Mouse (Mus musculus) urinary bladder, postnatal 4 days (tissue): Measurements from ENCODE around the gene Irak1.
A peak's percentile ranks its signal among the peaks of the same experiment; 100 is the strongest.

Experiments used
- DNase-seq, 2 experiments: peaks; one replicate each; pipeline ENCODE4 v3.0.0; 2021 to 2022; ENCODE audit warnings: low spot score in 2 of 2

The Irak1 gene

GRCm38 (mm10) chrX:74023188-74024049 lies at the start of gene Irak1:
TSS of gene Irak1 (minus strand) at chrX:74023918.
- peak; percentile 79 to 80 for DNase-seq

- DNase-seq = no peak
Observed at GRCm38 (mm10) chrX:74070794-74071193, 47.1 kb upstream of the Irak1 start.

- DNase-seq = no peak
Observed at GRCm38 (mm10) chrX:74067891-74068290, 44.2 kb upstream of the Irak1 start.

- DNase-seq = no peak
Observed at GRCm38 (mm10) chrX:74045107-74045506, 21.4 kb upstream of the Irak1 start.

GRCm38 (mm10) chrX:74037702-74038375 lies 14.1 kb upstream of the Irak1 start:
- no peak for DNase-seq

- no peak for DNase-seq
Observed at GRCm38 (mm10) chrX:74030000-74030399, 6.3 kb upstream of the Irak1 start.

- DNase-seq = no peak
Observed at GRCm38 (mm10) chrX:74022795-74023187, 927 bp downstream of the Irak1 start.

GRCm38 (mm10) chrX:74014597-74014996 lies 9.1 kb downstream of the Irak1 start:
- no peak for DNase-seq

GRCm38 (mm10) chrX:74008063-74008462 lies 15.7 kb downstream of the Irak1 start:
- no peak for DNase-seq

GRCm38 (mm10) chrX:74006401-74006800 lies 17.3 kb downstream of the Irak1 start:
- no peak for DNase-seq

GRCm38 (mm10) chrX:74003644-74004043 lies 20.1 kb downstream of the Irak1 start:
- no peak for DNase-seq

GRCm38 (mm10) chrX:74001024-74001423 lies 22.7 kb downstream of the Irak1 start:
- DNase-seq = no peak

- DNase-seq = no peak
Observed at GRCm38 (mm10) chrX:73998911-73999869, 24.5 kb downstream of the Irak1 start.

- no peak for DNase-seq
Observed at GRCm38 (mm10) chrX:73977783-73978182, 45.9 kb downstream of the Irak1 start.

- DNase-seq = no peak
Observed at GRCm38 (mm10) chrX:73976283-73976682, 47.4 kb downstream of the Irak1 start.

GRCm38 (mm10) chrX:73972774-73973173 lies 50.9 kb downstream of the Irak1 start:
- no peak for DNase-seq

GRCm38 (mm10) chrX:73970781-73971180 lies 52.9 kb downstream of the Irak1 start:
- no peak for DNase-seq

- no peak for DNase-seq
Observed at GRCm38 (mm10) chrX:73969729-73970128, 54.0 kb downstream of the Irak1 start.

- DNase-seq = no peak
Observed at GRCm38 (mm10) chrX:73969167-73969566, 54.6 kb downstream of the Irak1 start.

- peak; percentile 83 to 85 for DNase-seq
Observed at GRCm38 (mm10) chrX:73967177-73968075, 56.3 kb downstream of the Irak1 start.
